Mouse (Mus musculus): ENCODE measurements around the gene Tbc1d19. TPM values are rescaled to one million over a fixed set of nuclear protein-coding genes. Genes with fewer than 3 reads are reported as not detected.

Tbc1d19 gene
- polyA plus RNA-seq, 1 experiment from 2014 or later = 51.1 TPM

GRCm38 (mm10) chr5:53856011-53856410 lies 46.6 kb downstream of the Tbc1d19 start:
- Histone ChIP-seq H3K27me3 (ENCODE audit: insufficient read depth, poor library complexity, severe bottlenecking) (no peaks in the 10 kb centered on the region), H3K27ac (no peak overlapping the region), H3K4me1 (replicated peaks) (no peaks in the 10 kb centered on the region), H3K36me3 (peaks cover 26% of the 10 kb centered on the region), H3K9me3 (no peaks in the 10 kb centered on the region), H3K4me3 (no peak overlapping the region)
- DNase-seq (ENCODE audit: low spot score) = no peak
- WGBS = 90% methylated on average over 6 of the region's 6 CpGs

GRCm38 (mm10) chr5:53865146-53865545 lies 55.7 kb downstream of the Tbc1d19 start:
- 82% methylated on average over 5 of the region's 5 CpGs for WGBS
- H3K27ac ChIP-seq = no peak overlapping the region
- no peaks in the 10 kb centered on the region for H3K9me3 ChIP-seq
- no peaks in the 10 kb centered on the region for H3K4me1 ChIP-seq (replicated peaks)
- no peaks in the 10 kb centered on the region for H3K27me3 ChIP-seq (ENCODE audit: insufficient read depth, poor library complexity, severe bottlenecking)
- H3K4me3 ChIP-seq = no peak overlapping the region
- DNase-seq (ENCODE audit: low spot score) = no peak
- peaks cover 8% of the 10 kb centered on the region; the same call in 1 of the 2 replicates for H3K36me3 ChIP-seq

GRCm38 (mm10) chr5:53865991-53866390 lies 56.6 kb downstream of the Tbc1d19 start:
- 87% methylated on average over 6 of the region's 6 CpGs for WGBS
- no peak overlapping the region for H3K4me3 ChIP-seq

GRCm38 (mm10) chr5:53871665-53872312 lies 62.4 kb downstream of the Tbc1d19 start:
- WGBS = 33% methylated on average over 6 of the region's 6 CpGs
- H3K36me3 ChIP-seq = peaks cover 17% of the 10 kb centered on the region
- no peaks in the 10 kb centered on the region for H3K9me3 ChIP-seq
- no peaks in the 10 kb centered on the region for H3K27me3 ChIP-seq (ENCODE audit: insufficient read depth, poor library complexity, severe bottlenecking)
- no peak overlapping the region for H3K4me3 ChIP-seq
- H3K4me1 ChIP-seq (replicated peaks) = no peaks in the 10 kb centered on the region
- no peak overlapping the region for H3K27ac ChIP-seq
- peak; percentile 35 for DNase-seq (ENCODE audit: low spot score)

More at GRCm38 (mm10) chr5:53865991-53866390, 56.6 kb downstream of the Tbc1d19 start:
- H3K9me3 ChIP-seq = no peaks in the 10 kb centered on the region
- peaks cover 4% of the 10 kb centered on the region; the same call in 1 of the 2 replicates for H3K36me3 ChIP-seq
- no peak for DNase-seq (ENCODE audit: low spot score)
- H3K4me1 ChIP-seq (replicated peaks) = no peaks in the 10 kb centered on the region
- H3K27ac ChIP-seq = no peak overlapping the region
- no peaks in the 10 kb centered on the region for H3K27me3 ChIP-seq (ENCODE audit: insufficient read depth, poor library complexity, severe bottlenecking)

- Histone ChIP-seq H3K27me3 (ENCODE audit: insufficient read depth, poor library complexity, severe bottlenecking) (no peaks in the 10 kb centered on the region), H3K4me1 (replicated peaks) (no peaks in the 10 kb centered on the region), H3K27ac (no peak overlapping the region), H3K4me3 (no peak overlapping the region), H3K36me3 (peaks cover 20% of the 10 kb centered on the region), H3K9me3 (no peaks in the 10 kb centered on the region)
- 93% methylated on average over 3 of the region's 3 CpGs for WGBS
- no peak for DNase-seq (ENCODE audit: low spot score)
Observed at GRCm38 (mm10) chr5:53874966-53875365, 65.6 kb downstream of the Tbc1d19 start.

- no peak overlapping the region for H3K27ac ChIP-seq
- H3K4me3 ChIP-seq = no peak overlapping the region
- no peaks in the 10 kb centered on the region for H3K4me1 ChIP-seq (replicated peaks)
- H3K9me3 ChIP-seq = no peaks in the 10 kb centered on the region
- 59% methylated on average over 4 of the region's 4 CpGs for WGBS
- DNase-seq (ENCODE audit: low spot score) = no peak
- H3K27me3 ChIP-seq (ENCODE audit: insufficient read depth, poor library complexity, severe bottlenecking) = no peaks in the 10 kb centered on the region
- H3K36me3 ChIP-seq = peaks cover 18% of the 10 kb centered on the region
Observed at GRCm38 (mm10) chr5:53880724-53881123, 71.3 kb downstream of the Tbc1d19 start.

GRCm38 (mm10) chr5:53881381-53881990 lies 72.1 kb downstream of the Tbc1d19 start:
- H3K27me3 ChIP-seq (ENCODE audit: insufficient read depth, poor library complexity, severe bottlenecking) = no peaks in the 10 kb centered on the region
- H3K27ac ChIP-seq = no peak overlapping the region
- 92% methylated on average over 4 of the region's 4 CpGs for WGBS
- no peak for DNase-seq (ENCODE audit: low spot score)
- H3K9me3 ChIP-seq = no peaks in the 10 kb centered on the region
- H3K4me3 ChIP-seq = no peak overlapping the region
- H3K36me3 ChIP-seq = peaks cover 14% of the 10 kb centered on the region
- no peaks in the 10 kb centered on the region for H3K4me1 ChIP-seq (replicated peaks)

- Histone ChIP-seq H3K4me1 (replicated peaks) (no peaks in the 10 kb centered on the region), H3K27me3 (ENCODE audit: insufficient read depth, poor library complexity, severe bottlenecking) (no peaks in the 10 kb centered on the region), H3K4me3 (no peak overlapping the region), H3K27ac (no peak overlapping the region), H3K9me3 (no peaks in the 10 kb centered on the region), H3K36me3 (peaks cover 43% of the 10 kb centered on the region)
- WGBS = 83% methylated on average over 9 of the region's 9 CpGs
- no peak for DNase-seq (ENCODE audit: low spot score)
Observed at GRCm38 (mm10) chr5:53901406-53901805, 92.0 kb downstream of the Tbc1d19 start.

GRCm38 (mm10) chr5:53902757-53903156 lies 93.4 kb downstream of the Tbc1d19 start:
- H3K27ac ChIP-seq = no peak overlapping the region
- no peak overlapping the region for H3K4me3 ChIP-seq
- DNase-seq (ENCODE audit: low spot score) = no peak
- 88% methylated on average over 3 of the region's 3 CpGs for WGBS
- H3K4me1 ChIP-seq (replicated peaks) = no peaks in the 10 kb centered on the region
- H3K27me3 ChIP-seq (ENCODE audit: insufficient read depth, poor library complexity, severe bottlenecking) = no peaks in the 10 kb centered on the region
- H3K36me3 ChIP-seq = peaks cover 34% of the 10 kb centered on the region
- H3K9me3 ChIP-seq = no peaks in the 10 kb centered on the region

- Histone ChIP-seq H3K27ac (no peak overlapping the region), H3K4me3 (no peak overlapping the region), H3K27me3 (ENCODE audit: insufficient read depth, poor library complexity, severe bottlenecking) (no peaks in the 10 kb centered on the region), H3K4me1 (replicated peaks) (no peaks in the 10 kb centered on the region), H3K9me3 (peaks cover 13% of the 10 kb centered on the region), H3K36me3 (peaks cover 13% of the 10 kb centered on the region; the same call in 1 of the 2 replicates)
- no peak for DNase-seq (ENCODE audit: low spot score)
- WGBS = 90% methylated on average over 3 of the region's 3 CpGs
Observed at GRCm38 (mm10) chr5:53909201-53909600, 99.8 kb downstream of the Tbc1d19 start.

GRCm38 (mm10) chr5:53920416-53920815 lies 111.0 kb downstream of the Tbc1d19 start:
- WGBS = 96% methylated on average over 2 of the region's 2 CpGs
- Histone ChIP-seq H3K27ac (no peak overlapping the region), H3K9me3 (no peaks in the 10 kb centered on the region)

GRCm38 (mm10) chr5:53922149-53922904 lies 112.9 kb downstream of the Tbc1d19 start:
- WGBS = 78% methylated on average over 10 of the region's 10 CpGs
- no peaks in the 10 kb centered on the region for H3K36me3 ChIP-seq
- no peak for DNase-seq (ENCODE audit: low spot score)
- no peaks in the 10 kb centered on the region for H3K27me3 ChIP-seq (ENCODE audit: insufficient read depth, poor library complexity, severe bottlenecking)
- no peaks in the 10 kb centered on the region for H3K9me3 ChIP-seq
- H3K4me3 ChIP-seq = no peak overlapping the region
- no peaks in the 10 kb centered on the region for H3K4me1 ChIP-seq (replicated peaks)
- H3K27ac ChIP-seq = no peak overlapping the region

More at GRCm38 (mm10) chr5:53920416-53920815, 111.0 kb downstream of the Tbc1d19 start:
- H3K27me3 ChIP-seq (ENCODE audit: insufficient read depth, poor library complexity, severe bottlenecking) = no peaks in the 10 kb centered on the region
- no peaks in the 10 kb centered on the region for H3K36me3 ChIP-seq
- no peak overlapping the region for H3K4me3 ChIP-seq
- DNase-seq (ENCODE audit: low spot score) = no peak
- no peaks in the 10 kb centered on the region for H3K4me1 ChIP-seq (replicated peaks)

GRCm38 (mm10) chr5:53924005-53924404 lies 114.6 kb downstream of the Tbc1d19 start:
- Histone ChIP-seq H3K27me3 (ENCODE audit: insufficient read depth, poor library complexity, severe bottlenecking) (no peaks in the 10 kb centered on the region), H3K27ac (no peak overlapping the region), H3K4me1 (replicated peaks) (no peaks in the 10 kb centered on the region), H3K36me3 (no peaks in the 10 kb centered on the region), H3K9me3 (no peaks in the 10 kb centered on the region), H3K4me3 (no peak overlapping the region)
- 83% methylated on average over 4 of the region's 4 CpGs for WGBS
- no peak for DNase-seq (ENCODE audit: low spot score)
